Mouse (Mus musculus) neural tube, embryonic 11.5 days (tissue): ENCODE data around the gene Myocd. TPM values are rescaled to one million over a fixed set of nuclear protein-coding genes. Genes with fewer than 3 reads are reported as not detected.
A peak's percentile ranks its signal among the peaks of the same experiment; 100 is the strongest.

Experiments used
- ATAC-seq: fragments of 200-750 bp; cut with Nextera tagmentation; 2 replicates; pipeline ENCODE4 v1.8.0; 2017; ENCODE audit warnings: moderate number of reproducible peaks, mild to moderate bottlenecking, moderate TSS enrichment, moderate library complexity; ENCODE audit not compliant: insufficient read depth, low FRiP score, low TSS enrichment
- DNase-seq: peaks from one replicate; pipeline ENCODE4 v3.0.0-alpha.2; 2015; ENCODE audit warnings: low spot score
- H3K27ac ChIP-seq: fragments of 300-500 bp; sonication (generic); 2 replicates; pipeline ENCODE4 v1.5.1; 2014; ENCODE audit warnings: low read depth, mild to moderate bottlenecking, low read length
- H3K27me3 ChIP-seq: fragments of 300-500 bp; sonication (generic); 2 replicates; pipeline ENCODE4 v1.6.1; 2014; ENCODE audit warnings: mild to moderate bottlenecking, low read length, mixed read lengths; ENCODE audit not compliant: control insufficient read depth, insufficient read depth
- H3K36me3 ChIP-seq: fragments of 300-500 bp; sonication (generic); 2 replicates; pipeline ENCODE4 v1.6.1; 2014; ENCODE audit warnings: mild to moderate bottlenecking, low read length, moderate library complexity, mixed read lengths; ENCODE audit not compliant: control insufficient read depth, insufficient read depth
- H3K4me1 ChIP-seq: fragments of 300-500 bp; sonication (generic); 2 replicates; pipeline ENCODE4 v1.6.1; 2014; ENCODE audit warnings: low read length, mixed read lengths; ENCODE audit not compliant: control insufficient read depth, insufficient read depth
- H3K4me2 ChIP-seq: fragments of 300-500 bp; sonication (generic); 2 replicates; pipeline ENCODE4 v1.6.1; 2014; ENCODE audit warnings: low read depth, mild to moderate bottlenecking, moderate library complexity
- H3K4me3 ChIP-seq: fragments of 300-500 bp; sonication (generic); 2 replicates; pipeline ENCODE4 v1.5.1; 2014; ENCODE audit warnings: low read depth, low read length
- H3K9ac ChIP-seq: fragments of 300-500 bp; sonication (generic); 2 replicates; pipeline ENCODE4 v1.6.1; 2014; ENCODE audit warnings: mild to moderate bottlenecking, low read length
- H3K9me3 ChIP-seq: fragments of 300-500 bp; sonication (generic); 2 replicates; pipeline ENCODE4 v1.6.1; 2016; ENCODE audit warnings: low read length; ENCODE audit not compliant: control insufficient read depth
- WGBS: fragments of 180-500 bp; shearing (Covaris S2); extraction: QIAGEN DNeasy Blood & Tissue Kit; methylation state at CpG from one replicate; pipeline ENCODE4 v1.1.7; 2014; 5-methylcytosine and 5-hydroxymethylcytosine counted together
- polyA plus RNA-seq: library from polyadenylated mRNA; unstranded; fragments of >200 nt; fragmentation: Nextera tagmentation; extraction: Ambion mirVana; gene quantifications from 2 replicates; pipeline ENCODE4 v1.2.1, GENCODE M21; 2014

Myocd gene
- polyA plus RNA-seq, 1 experiment from 2014 or later = 2.5 TPM

GRCm38 (mm10) chr11:65161881-65162766 is 107.7 kb downstream of the Myocd start:
- no peaks in the 10 kb centered on the region for H3K9me3 ChIP-seq
- 0 out of 2 replicates have a peak, but pooled peaks cover 5% of the 10 kb centered on the region for H3K4me1 ChIP-seq
- WGBS = 1% methylated on average over 46 of the region's 49 CpGs
- H3K27me3 ChIP-seq = no peaks in the 10 kb centered on the region
- H3K27ac ChIP-seq = peak overlapping the region; percentile 42; the same call in 1 of the 2 replicates
- ATAC-seq (peak; percentile 83), DNase-seq (peak; percentile 14)
- H3K4me3 ChIP-seq = peak overlapping the region; percentile 80
- peak overlapping the region; percentile 86 for H3K9ac ChIP-seq
- H3K36me3 ChIP-seq = no peaks in the 10 kb centered on the region
- peak overlapping the region; percentile 79 for H3K4me2 ChIP-seq

- ATAC-seq (no peak), DNase-seq (no peak)
- Histone ChIP-seq H3K9me3 (no peaks in the 10 kb centered on the region), H3K4me2 (peak overlapping the region; percentile 79), H3K4me1 (0 out of 2 replicates have a peak, but pooled peaks cover 5% of the 10 kb centered on the region), H3K36me3 (no peaks in the 10 kb centered on the region), H3K27ac (no peak overlapping the region), H3K4me3 (no peak overlapping the region), H3K27me3 (no peaks in the 10 kb centered on the region), H3K9ac (no peak overlapping the region; the same call in 1 of the 2 replicates)
- 60% methylated on average over 7 of the region's 7 CpGs for WGBS
These were observed 108.6 kb downstream of the Myocd start for GRCm38 (mm10) chr11:65160991-65161880.

- no peak for DNase-seq
- H3K27ac ChIP-seq = no peak within 1 kb of the TSS
- no peak within 1 kb of the TSS for H3K4me3 ChIP-seq
- H3K4me1 ChIP-seq = 0 out of 2 replicates have a peak, but pooled peaks cover 5% of the 10 kb centered on the region
- no peak for ATAC-seq
- no peaks in the 10 kb centered on the region for H3K9me3 ChIP-seq
- no peaks in the 10 kb centered on the region for H3K27me3 ChIP-seq
- no peak within 1 kb of the TSS for H3K4me2 ChIP-seq
- 89% methylated on average over 5 of the region's 5 CpGs for whole genome bisulfite sequencing
- H3K36me3 ChIP-seq = no peaks in the 10 kb centered on the region
- no peak within 1 kb of the TSS for H3K9ac ChIP-seq
These were observed 110.0 kb downstream of the Myocd start, which contains the start of gene 1700086D15Rik for GRCm38 (mm10) chr11:65159791-65160190. Gene 1700086D15Rik, minus strand, starts transcription at chr11:65159891.

- H3K9me3 ChIP-seq = no peaks in the 10 kb centered on the region
- H3K27me3 ChIP-seq = no peaks in the 10 kb centered on the region
- no peak for ATAC-seq
- H3K9ac ChIP-seq = no peak overlapping the region
- no peak for DNase-seq
- no peak overlapping the region for H3K4me3 ChIP-seq
- no peak overlapping the region for H3K4me2 ChIP-seq
- H3K4me1 ChIP-seq = 0 out of 2 replicates have a peak, but pooled peaks cover 5% of the 10 kb centered on the region
- 93% methylated on average over 5 of the region's 5 CpGs for WGBS
- no peaks in the 10 kb centered on the region for H3K36me3 ChIP-seq
- no peak overlapping the region for H3K27ac ChIP-seq
These were observed 111.2 kb downstream of the Myocd start for GRCm38 (mm10) chr11:65158658-65158990.

GRCm38 (mm10) chr11:65157966-65158657 is 111.7 kb downstream of the Myocd start:
- Histone ChIP-seq H3K9ac (no peak overlapping the region), H3K27ac (no peak overlapping the region), H3K4me3 (no peak overlapping the region), H3K4me2 (no peak overlapping the region), H3K36me3 (no peaks in the 10 kb centered on the region), H3K4me1 (0 out of 2 replicates have a peak, but pooled peaks cover 5% of the 10 kb centered on the region), H3K9me3 (no peaks in the 10 kb centered on the region), H3K27me3 (no peaks in the 10 kb centered on the region)
- ATAC-seq (no peak), DNase-seq (no peak)
- 91% methylated on average over 20 of the region's 20 CpGs for WGBS

- H3K27ac ChIP-seq = no peak overlapping the region
- 67% methylated on average over 5 of the region's 5 CpGs for WGBS
- ATAC-seq (no peak), DNase-seq (no peak)
- no peak overlapping the region for H3K4me3 ChIP-seq
- H3K4me2 ChIP-seq = no peak overlapping the region
- H3K9ac ChIP-seq = no peak overlapping the region
- no peaks in the 10 kb centered on the region for H3K4me1 ChIP-seq
- no peaks in the 10 kb centered on the region for H3K27me3 ChIP-seq
- no peaks in the 10 kb centered on the region for H3K36me3 ChIP-seq
- H3K9me3 ChIP-seq = no peaks in the 10 kb centered on the region
These were observed 116.8 kb downstream of the Myocd start for GRCm38 (mm10) chr11:65153006-65153405.

GRCm38 (mm10) chr11:65148441-65148840 is 121.3 kb downstream of the Myocd start:
- H3K4me2 ChIP-seq = no peak overlapping the region
- H3K9me3 ChIP-seq = no peaks in the 10 kb centered on the region
- no peaks in the 10 kb centered on the region for H3K4me1 ChIP-seq
- DNase-seq = no peak
- H3K4me3 ChIP-seq = no peak overlapping the region
- no peak overlapping the region for H3K9ac ChIP-seq
- no peaks in the 10 kb centered on the region for H3K36me3 ChIP-seq
- H3K27ac ChIP-seq = no peak overlapping the region
- 87% methylated on average over 7 of the region's 7 CpGs for WGBS
- H3K27me3 ChIP-seq = no peaks in the 10 kb centered on the region
- no peak for ATAC-seq

GRCm38 (mm10) chr11:65142838-65143417 is 126.9 kb downstream of the Myocd start:
- no peak for ATAC-seq
- WGBS = 79% methylated on average over 4 of the region's 4 CpGs
- DNase-seq = no peak
- Histone ChIP-seq H3K27me3 (no peaks in the 10 kb centered on the region), H3K9me3 (no peaks in the 10 kb centered on the region), H3K4me2 (no peak overlapping the region), H3K4me3 (no peak overlapping the region), H3K9ac (no peak overlapping the region), H3K4me1 (no peaks in the 10 kb centered on the region), H3K36me3 (no peaks in the 10 kb centered on the region), H3K27ac (no peak overlapping the region)
